Mouse (Mus musculus) liver, embryonic 16.5 days (tissue): Measurements from ENCODE around the gene Nexmif. TPM values are rescaled to one million over a fixed set of nuclear protein-coding genes. Genes with fewer than 3 reads are reported as not detected.
A peak's percentile ranks its signal among the peaks of the same experiment; 100 is the strongest.
"Not testable (repeated sequence)": the region's sequence is repeated elsewhere in the genome, so short reads cannot be mapped to it uniquely, and the experiment has no call there.

ENCODE experiments used
- ATAC-seq: fragments of 200-750 bp; cut with Nextera tagmentation; 2 replicates; pipeline ENCODE4 v1.8.0; 2017; ENCODE audit warnings: low read depth, mild to moderate bottlenecking, moderate number of reproducible peaks, moderate library complexity
- H3K27ac ChIP-seq: fragments of 300-500 bp; sonication (generic); 2 replicates; pipeline ENCODE4 v1.5.1; 2014; ENCODE audit warnings: mild to moderate bottlenecking, low read length
- H3K27me3 ChIP-seq: fragments of 300-500 bp; sonication (generic); 2 replicates; pipeline ENCODE4 v1.6.1; 2014; ENCODE audit warnings: low read depth, low read length, mixed read lengths; ENCODE audit not compliant: control insufficient read depth, insufficient read depth
- H3K36me3 ChIP-seq: fragments of 300-500 bp; sonication (generic); 2 replicates; pipeline ENCODE4 v1.6.1; 2014; ENCODE audit warnings: mild to moderate bottlenecking; ENCODE audit not compliant: control insufficient read depth, insufficient read depth
- H3K4me1 ChIP-seq: fragments of 300-500 bp; sonication (generic); 2 replicates; pipeline ENCODE4 v1.6.1; 2014; ENCODE audit warnings: low read depth, low read length, mixed read lengths; ENCODE audit not compliant: control insufficient read depth
- H3K4me2 ChIP-seq: fragments of 300-500 bp; sonication (generic); 2 replicates; pipeline ENCODE4 v1.6.1; 2014; ENCODE audit warnings: low read depth, low read length, mixed read lengths
- H3K4me3 ChIP-seq: fragments of 300-500 bp; sonication (generic); 2 replicates; pipeline ENCODE4 v1.5.1; 2014; ENCODE audit warnings: low read depth, mild to moderate bottlenecking, low read length
- H3K9ac ChIP-seq: fragments of 300-500 bp; sonication (generic); 2 replicates; pipeline ENCODE4 v1.6.1; 2014; ENCODE audit warnings: low read depth, low read length
- H3K9me3 ChIP-seq: fragments of 300-500 bp; sonication (generic); replicated peaks from 2 replicates; pipeline ENCODE4 v1.6.1; 2016; ENCODE audit warnings: low read length; ENCODE audit not compliant: control insufficient read depth
- WGBS: fragments of 180-500 bp; shearing (Covaris S2); extraction: QIAGEN DNeasy Blood & Tissue Kit; methylation state at CpG from one replicate; pipeline ENCODE4 v1.1.7; 2014; ENCODE audit not compliant: insufficient replicate concordance; 5-methylcytosine and 5-hydroxymethylcytosine counted together
- microRNA counts: library from miRNA; unstranded; fragments of <30 nt; microRNA quantifications from one replicate; lab custom pipeline; 2016
- microRNA-seq: library from miRNA; unstranded; fragments of <30 nt; microRNA quantifications from one replicate; pipeline ENCODE4, GENCODE M21; 2016
- polyA plus RNA-seq: library from polyadenylated mRNA; unstranded; fragments of >200 nt; fragmentation: Nextera tagmentation; extraction: Ambion mirVana; gene quantifications from 2 replicates; pipeline ENCODE4 v1.2.1, GENCODE M21; 2015

Nexmif gene
- polyA plus RNA-seq, 1 experiment from 2014 or later = 0.02 TPM

- not testable (repeated sequence) for H3K4me2 ChIP-seq, H3K4me1 ChIP-seq, ATAC-seq, H3K4me3 ChIP-seq, H3K27ac ChIP-seq, H3K36me3 ChIP-seq, H3K9ac ChIP-seq, H3K27me3 ChIP-seq, H3K9me3 ChIP-seq
- WGBS = 53% methylated on average over 5 of the region's 5 CpGs
These were observed 85.7 kb downstream of the Nexmif start for GRCm38 (mm10) chrX:104115266-104115665.

GRCm38 (mm10) chrX:104114596-104114995 lies 86.4 kb downstream of the Nexmif start:
- Histone ChIP-seq H3K27me3 (no peaks in the 10 kb centered on the region), H3K4me2 (no peak overlapping the region), H3K9me3 (no peaks in the 10 kb centered on the region), H3K4me3 (no peak overlapping the region), H3K4me1 (no peaks in the 10 kb centered on the region), H3K27ac (no peak overlapping the region), H3K36me3 (no peaks in the 10 kb centered on the region), H3K9ac (no peak overlapping the region)
- 54% methylated on average over 4 of the region's 4 CpGs for WGBS
- ATAC-seq = no peak

- no peaks in the 10 kb centered on the region for H3K36me3 ChIP-seq
- ATAC-seq = no peak
- no peak overlapping the region for H3K4me3 ChIP-seq
- H3K9me3 ChIP-seq = no peaks in the 10 kb centered on the region
- no peaks in the 10 kb centered on the region for H3K27me3 ChIP-seq
- H3K4me1 ChIP-seq = no peaks in the 10 kb centered on the region
- WGBS = 36% methylated on average over 2 of the region's 2 CpGs
- H3K9ac ChIP-seq = no peak overlapping the region
- H3K4me2 ChIP-seq = no peak overlapping the region
- H3K27ac ChIP-seq = no peak overlapping the region
These were observed 146.1 kb downstream of the Nexmif start for GRCm38 (mm10) chrX:104054848-104055247.

DNA sequence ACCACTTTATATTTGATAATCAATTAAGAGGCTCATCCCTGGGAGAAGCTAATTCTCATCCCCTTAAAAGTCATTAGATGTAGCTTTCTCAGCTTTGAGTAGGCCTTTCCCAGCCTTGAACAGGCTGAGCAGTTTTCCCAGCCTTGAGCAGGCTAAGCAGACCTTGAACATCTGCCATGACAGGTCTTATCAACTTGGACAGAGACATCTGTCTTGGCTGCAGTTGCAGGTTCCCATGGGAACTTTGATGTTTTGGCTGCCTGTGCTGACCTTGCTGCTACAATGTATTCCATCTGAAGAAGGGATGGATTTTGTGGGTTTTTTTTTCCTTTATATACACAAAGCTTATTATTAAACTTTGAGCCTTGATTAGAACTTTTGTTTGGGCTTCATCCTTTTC lies 160.7 kb downstream of the Nexmif start:
- no peaks in the 10 kb centered on the region for H3K9me3 ChIP-seq
- H3K4me3 ChIP-seq = no peak overlapping the region
- no peak for ATAC-seq

DNA sequence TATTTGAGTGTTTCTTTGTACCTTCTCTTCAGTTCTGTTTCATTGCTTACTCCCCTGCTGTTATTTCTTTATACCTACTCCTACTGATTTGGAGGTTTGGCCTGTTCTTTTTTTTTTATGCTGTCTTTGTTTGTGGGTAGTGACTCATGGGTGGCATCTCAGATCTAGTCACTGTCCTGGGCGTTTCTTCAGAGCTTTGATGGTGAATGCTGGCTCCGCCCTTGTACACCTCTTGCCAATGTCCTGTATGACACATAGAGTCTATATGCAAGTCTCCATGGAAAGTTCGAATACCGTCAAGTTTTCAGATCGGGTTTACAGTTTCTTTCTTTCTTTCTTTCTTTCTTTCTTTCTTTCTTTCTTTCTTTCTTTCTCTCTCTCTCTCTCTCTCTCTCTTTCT lies 167.1 kb downstream of the Nexmif start:
- no peak overlapping the region for H3K9ac ChIP-seq
- 62% methylated on average over 5 of the region's 5 CpGs for WGBS
- no peaks in the 10 kb centered on the region for H3K36me3 ChIP-seq
- no peak for ATAC-seq
- no peaks in the 10 kb centered on the region for H3K9me3 ChIP-seq
- H3K4me1 ChIP-seq = no peaks in the 10 kb centered on the region
- no peak overlapping the region for H3K4me3 ChIP-seq
- no peak overlapping the region for H3K27ac ChIP-seq
- H3K4me2 ChIP-seq = no peak overlapping the region
- no peaks in the 10 kb centered on the region for H3K27me3 ChIP-seq

More for the DNA sequence above, 160.7 kb downstream of the Nexmif start:
- Histone ChIP-seq H3K4me1 (no peaks in the 10 kb centered on the region), H3K4me2 (no peak overlapping the region), H3K27me3 (no peaks in the 10 kb centered on the region), H3K9ac (no peak overlapping the region), H3K27ac (no peak overlapping the region), H3K36me3 (no peaks in the 10 kb centered on the region)

- H3K27ac ChIP-seq = no peak overlapping the region
- no peak overlapping the region for H3K4me3 ChIP-seq
- no peak overlapping the region for H3K9ac ChIP-seq
- H3K4me1 ChIP-seq = no peaks in the 10 kb centered on the region
- no peak for ATAC-seq
- H3K27me3 ChIP-seq = no peaks in the 10 kb centered on the region
- WGBS = 30% methylated on average over 4 of the region's 4 CpGs
- H3K9me3 ChIP-seq = no peaks in the 10 kb centered on the region
- no peak overlapping the region for H3K4me2 ChIP-seq
- no peaks in the 10 kb centered on the region for H3K36me3 ChIP-seq
These were observed 168.2 kb downstream of the Nexmif start for GRCm38 (mm10) chrX:104032756-104033155.

MicroRNA genes within 50 kb of the gene (microRNA counts, 519-probe panel; counts per million panel counts)
- microRNA mmu-miR-672 (lab: Ali Mortazavi, UCI) = 1,437 counts per million, percentile 11 among the panel's probes with 10 or more counts

Small RNAs within 50 kb of the gene (microRNA-seq; reads per million reads assigned to microRNA genes)
- gene Gm24993 (not detected), gene Mir672 (9.6 reads per million, percentile 26 among the genes with 10 or more reads in this experiment)

Other genes starting within 250 kb of the Nexmif start
- gene Rlim, start 219.9 kb downstream of the Nexmif start, polyA plus RNA-seq = 10.8 and 11.8 TPM in 2 replicates
- gene Abcb7, start 212.7 kb upstream of the Nexmif start, polyA plus RNA-seq = 6.8 and 8.5 TPM in 2 replicates